Mouse (Mus musculus) subcutaneous adipose tissue, adult 2 months (tissue): ENCODE measurements around the gene Cyb5d2. TPM values are rescaled to one million over a fixed set of nuclear protein-coding genes. Genes with fewer than 3 reads are reported as not detected.

Source experiments
- polyA plus RNA-seq: library from polyadenylated mRNA; depleted of rRNA; stranded (reverse); fragments of >200 nt; gene quantifications from 2 replicates; pipeline ENCODE4 v1.2.3, GENCODE M21; 2012; ENCODE audit warnings: low replicate concordance; rRNA removed

Gene Cyb5d2
- polyA plus RNA-seq = 8.6 and 11.8 TPM in 2 replicates

GRCm38 (mm10) chr11:72795455-72796295 is at the start of gene Cyb5d2, which contains the start of gene Zzef1:
Gene Cyb5d2 (minus strand): TSS chr11:72796142.
Gene Zzef1 (plus strand): TSS chr11:72796226.

Other genes with a start within 250 kb of the Cyb5d2 start
- gene Spns3, start 245.6 kb downstream of the Cyb5d2 start, polyA plus RNA-seq = 0.72 and 2.2 TPM in 2 replicates
- gene Ube2g1, start 188.9 kb downstream of the Cyb5d2 start, polyA plus RNA-seq = 7.4 and 11.8 TPM in 2 replicates
- 26.2 and 46.1 TPM in 2 replicates for gene Ankfy1, start 106.1 kb downstream of the Cyb5d2 start, polyA plus RNA-seq
- 23.5 and 27.6 TPM in 2 replicates for gene Zzef1, start 84 bp upstream of the Cyb5d2 start, polyA plus RNA-seq
- gene Atp2a3, start 165.0 kb upstream of the Cyb5d2 start, polyA plus RNA-seq = 54.4 and 78.2 TPM in 2 replicates
- gene P2rx1, start 203.0 kb upstream of the Cyb5d2 start, polyA plus RNA-seq = 5.5 and 6.8 TPM in 2 replicates
- gene Camkk1, start 222.9 kb upstream of the Cyb5d2 start, polyA plus RNA-seq = 3.4 and 9.3 TPM in 2 replicates